Mouse (Mus musculus): ENCODE measurements around the gene Snx6.
"Not testable (repeated sequence)": the region's sequence is repeated elsewhere in the genome, so short reads cannot be mapped to it uniquely, and the experiment has no call there.

Gene Snx6

DNA sequence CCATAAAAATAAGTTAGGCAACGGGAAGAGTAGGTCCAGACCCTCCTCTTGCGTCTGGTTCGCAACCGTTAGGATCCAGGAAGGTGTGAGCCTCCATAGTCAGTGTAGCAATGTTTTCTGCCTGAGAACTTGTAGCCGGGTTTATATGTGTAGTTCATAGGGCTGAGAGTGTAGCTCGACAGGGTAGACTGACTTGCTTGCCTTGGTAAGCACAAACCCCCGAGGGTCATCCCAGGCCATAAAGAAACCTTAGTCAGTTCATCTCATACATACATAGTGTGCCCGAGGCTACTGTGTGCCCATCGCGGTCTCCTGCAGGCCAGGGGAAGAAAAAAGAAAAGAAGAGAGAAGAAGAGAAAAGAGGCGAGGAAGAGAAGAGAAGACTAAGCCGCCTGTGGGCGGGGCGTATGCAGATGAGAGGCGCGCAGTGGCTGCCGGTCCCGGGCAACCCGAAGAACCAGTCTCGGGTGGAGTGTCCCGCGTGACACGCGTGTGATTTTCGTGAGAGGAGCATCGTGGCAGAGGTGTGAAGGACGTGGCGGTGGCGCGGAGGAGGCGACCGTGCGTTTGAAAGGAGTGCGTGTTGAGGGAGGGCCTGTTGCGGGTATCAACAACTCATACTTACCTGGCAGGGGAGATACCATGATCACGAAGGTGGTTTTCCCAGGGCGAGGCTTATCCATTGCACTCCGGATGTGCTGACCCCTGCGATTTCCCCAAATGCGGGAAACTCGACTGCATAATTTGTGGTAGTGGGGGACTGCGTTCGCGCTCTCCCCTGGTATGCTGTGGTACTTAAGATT lies 85.6 kb downstream of the Snx6 start:
- DNase-seq (ENCODE audit: low spot score) = not testable (repeated sequence)

GRCm38 (mm10) chr12:54699394-54699793 lies 96.1 kb downstream of the Snx6 start:
- DNase-seq (ENCODE audit: low spot score) = no peak

GRCm38 (mm10) chr12:54697791-54698250 lies 97.7 kb downstream of the Snx6 start:
- no peak for DNase-seq (ENCODE audit: low spot score)

DNA sequence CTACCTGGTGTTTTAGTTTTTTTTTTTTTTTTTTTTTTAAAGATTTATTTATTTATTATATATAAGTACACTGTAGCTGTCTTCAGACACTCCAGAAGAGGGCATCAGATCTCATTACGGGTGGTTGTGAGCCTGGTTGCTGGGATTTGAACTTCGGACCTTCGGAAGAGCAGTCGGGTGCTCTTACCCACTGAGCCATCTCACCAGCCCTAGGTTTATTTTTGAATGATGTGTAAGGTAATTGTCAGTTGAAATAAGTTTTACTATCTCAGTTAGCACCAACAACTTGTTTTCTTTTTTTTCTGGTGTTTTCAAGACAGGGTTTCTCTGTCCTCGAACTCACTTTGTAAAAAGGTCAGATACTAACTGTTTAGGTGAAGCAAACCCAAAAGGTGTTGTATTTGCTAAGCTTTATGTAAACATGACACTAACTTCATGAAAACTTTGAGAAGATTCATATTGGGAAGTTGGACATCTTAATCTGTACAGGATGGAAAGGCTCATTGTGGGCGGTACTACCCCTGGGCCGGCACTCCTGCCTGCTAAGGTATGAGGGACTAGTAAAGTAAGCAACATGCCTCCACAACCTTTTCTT lies 98.4 kb downstream of the Snx6 start:
- peak; percentile 34 for DNase-seq (ENCODE audit: low spot score)
